Mouse (Mus musculus): ENCODE measurements around the gene Fbxl2.

GRCm38 (mm10) chr9:114019012-114019762, 26.8 kb downstream of the Fbxl2 start:
- no peak for TF ChIP-seq POLR2A (IDR thresholded peaks at IDR 0.05; ENCODE audit: control insufficient read depth, low read depth, low read length)
- TF ChIP-seq CTCF (IDR thresholded peaks at IDR 0.05; ENCODE audit: control insufficient read depth, insufficient read depth, insufficient replicate concordance, low read depth, low read length), result no peak
